8 mouse cellular contexts compared by ENCODE assay signal in the genomic region with DNA sequence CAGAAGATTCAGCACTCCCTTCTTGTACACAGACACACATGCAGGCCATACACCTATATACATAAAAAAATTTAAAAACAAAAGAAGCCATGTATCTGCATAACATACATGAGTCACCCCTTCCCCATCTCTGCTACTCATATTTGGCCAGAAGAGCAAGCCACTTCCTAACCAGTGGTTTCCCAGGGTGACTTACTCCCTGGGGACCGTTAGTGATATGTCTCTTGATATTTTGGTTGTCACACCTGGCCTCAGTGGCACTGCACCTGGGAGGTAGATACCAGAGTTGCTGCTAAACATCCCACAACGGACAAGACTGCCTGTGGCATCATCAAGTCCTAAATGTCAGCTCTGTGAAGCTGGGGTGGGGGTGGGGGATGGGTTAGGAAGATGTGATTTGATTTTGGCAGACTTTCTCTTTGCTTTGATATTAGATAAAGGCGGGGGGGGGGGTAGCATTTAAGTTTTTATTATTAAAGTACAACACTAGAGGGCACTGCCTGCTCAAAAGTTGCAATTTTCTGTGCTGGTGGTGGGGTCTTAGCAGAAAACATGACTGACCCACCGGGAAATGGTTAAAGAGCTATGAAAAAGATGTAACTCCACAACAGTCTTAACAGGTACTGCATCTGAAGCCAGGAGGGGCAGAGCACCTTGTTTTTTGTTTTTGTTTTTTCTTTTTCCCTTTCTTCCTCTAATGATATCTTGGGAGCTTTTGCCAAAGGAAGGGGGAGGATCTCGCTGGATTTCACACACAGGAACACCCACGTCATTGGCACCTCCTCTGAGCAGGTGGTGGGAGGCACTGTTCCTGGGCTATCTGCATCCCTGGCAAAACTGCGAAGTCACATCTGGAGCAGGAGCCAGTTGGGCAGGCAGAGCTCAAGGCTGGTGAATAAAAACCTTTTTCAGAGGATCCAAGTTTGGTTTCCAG. TPM values are rescaled to one million over a fixed set of nuclear protein-coding genes. Genes with fewer than 3 reads are reported as not detected.
DNase-seq lines count a peak whose midpoint lies in the region; ATAC-seq lines count a peak whose summit lies in the region.

No protein-coding gene starts in this region.

- H3K27ac ChIP-seq in kidney, embryonic 16.5 days (ENCODE audit: low read length): no peak overlapping the region
- no peak overlapping the region for H3K27ac ChIP-seq in hindbrain, embryonic 12.5 days

- no peak for ATAC-seq in kidney, embryonic 16.5 days (ENCODE audit: low FRiP score, low TSS enrichment)
- peak; percentile 50 for ATAC-seq in common myeloid progenitor, adult 5-6 weeks (replicated peaks; ENCODE audit: low read depth, poor library complexity, severe bottlenecking)
- ATAC-seq in hindbrain, embryonic 12.5 days (ENCODE audit: low FRiP score): no peak

- H3K9me3 ChIP-seq in kidney, embryonic 16.5 days (ENCODE audit: low read length): no peaks in the 10 kb centered on the region
- H3K9me3 ChIP-seq in hindbrain, embryonic 12.5 days (replicated peaks): no peaks in the 10 kb centered on the region

- H3K4me3 ChIP-seq in kidney, embryonic 16.5 days (ENCODE audit: low read length): no peak overlapping the region
- no peak overlapping the region for H3K4me3 ChIP-seq in hindbrain, embryonic 12.5 days

- WGBS in kidney, embryonic 16.5 days: 10% methylated on average over 7 of the region's 7 CpGs
- WGBS in hindbrain, embryonic 12.5 days: 14% methylated on average over 7 of the region's 7 CpGs

- DNase-seq in kidney, adult 9 months: no peak
- DNase-seq in ES-CJ7 (ENCODE audit: low read depth, low spot score): peak; percentile 52
- DNase-seq in lung, postnatal 14 days: peak; percentile 30
- DNase-seq in testis, postnatal 14 days (ENCODE audit: low spot score): peak; percentile 57
- no peak for DNase-seq in adrenal gland, adult 2 months

- H3K4me1 ChIP-seq in kidney, embryonic 16.5 days (ENCODE audit: insufficient read depth, low read length): no peaks in the 10 kb centered on the region
- H3K4me1 ChIP-seq in hindbrain, embryonic 12.5 days: peaks cover 3% of the 10 kb centered on the region; the same call in 1 of the 2 replicates

- no peaks in the 10 kb centered on the region for H3K27me3 ChIP-seq in kidney, embryonic 16.5 days (ENCODE audit: insufficient read depth, low read length)
- 0 out of 2 replicates have a peak, but pooled peaks cover 4% of the 10 kb centered on the region for H3K27me3 ChIP-seq in hindbrain, embryonic 12.5 days

- no peak overlapping the region for H3K9ac ChIP-seq in kidney, embryonic 16.5 days (replicated peaks; ENCODE audit: low read length)
- 0 out of 2 replicates have a peak overlapping the region, but pooled peaks have one; percentile 14 for H3K9ac ChIP-seq in hindbrain, embryonic 12.5 days

- no peaks in the 10 kb centered on the region for H3K36me3 ChIP-seq in kidney, embryonic 16.5 days (ENCODE audit: insufficient read depth, low read length)
- no peaks in the 10 kb centered on the region for H3K36me3 ChIP-seq in hindbrain, embryonic 12.5 days

- H3K4me2 ChIP-seq in kidney, embryonic 16.5 days (replicated peaks; ENCODE audit: low read depth, low read length): peak overlapping the region; percentile 20
- peak overlapping the region; percentile 32 for H3K4me2 ChIP-seq in hindbrain, embryonic 12.5 days (replicated peaks)

RNA-seq across cellular contexts. Expression of a gene that starts 30.0 kb away (rescaled TPM):
- 29.0 and 32.8 TPM in 2 replicates for polyA plus RNA-seq in kidney, embryonic 16.5 days (2015; fragmentation: Nextera tagmentation; extraction: Ambion mirVana)
- 28.9 and 33.8 TPM in 2 replicates for total RNA-seq in common myeloid progenitor, adult 5-6 weeks (2017)
- 77.4 and 79.3 TPM in 2 replicates for polyA plus RNA-seq in hindbrain, embryonic 12.5 days (2016; fragmentation: Nextera tagmentation; extraction: Ambion mirVana)
- 10 to 100 TPM; 12.9 to 24.7 TPM for total RNA-seq in adrenal gland, adult 2 months (2021)
- polyA plus RNA-seq in adrenal gland, adult 2 months (2012; rRNA removed): 13.8 and 14.0 TPM in 2 replicates

RNA-seq across cellular contexts. Expression of a gene that starts 36.7 kb away (rescaled TPM):
- 206 and 252 TPM in 2 replicates for polyA plus RNA-seq in kidney, embryonic 16.5 days (2015; fragmentation: Nextera tagmentation; extraction: Ambion mirVana)
- total RNA-seq in common myeloid progenitor, adult 5-6 weeks (2017): 560 and 574 TPM in 2 replicates
- 265 and 297 TPM in 2 replicates for polyA plus RNA-seq in hindbrain, embryonic 12.5 days (2016; fragmentation: Nextera tagmentation; extraction: Ambion mirVana)
- total RNA-seq in adrenal gland, adult 2 months (2021): 10 to 100 TPM; 81.0 to 98.6 TPM
- 5.8 and 7.4 TPM in 2 replicates for polyA plus RNA-seq in adrenal gland, adult 2 months (2012; rRNA removed)

Comparison
In these comparisons a context has a peak if more than half of its experiments do, and no peak if none do; other contexts are left out.
1. DNase-seq: peak in ES-CJ7 (single experiment), lung, postnatal 14 days (single experiment) and testis, postnatal 14 days (single experiment); none in kidney, adult 9 months (single experiment) and adrenal gland, adult 2 months (single experiment).
2. RNA of a gene that starts 36.7 kb away (polyA plus RNA-seq): 265 to 297 TPM in hindbrain, embryonic 12.5 days and 206 to 252 TPM in kidney, embryonic 16.5 days; 5.8 to 7.4 TPM in adrenal gland, adult 2 months; every median in the first group is over 10 times any median in the second.